Mouse (Mus musculus) liver, embryonic 16.5 days (tissue): Measurements from ENCODE around the gene Fcf1. TPM values are rescaled to one million over a fixed set of nuclear protein-coding genes. Genes with fewer than 3 reads are reported as not detected.

Experiments used
- ATAC-seq: fragments of 200-750 bp; cut with Nextera tagmentation; 2 replicates; pipeline ENCODE4 v1.8.0; 2017; ENCODE audit warnings: low read depth, mild to moderate bottlenecking, moderate number of reproducible peaks, moderate library complexity
- H3K27ac ChIP-seq: fragments of 300-500 bp; sonication (generic); 2 replicates; pipeline ENCODE4 v1.5.1; 2014; ENCODE audit warnings: mild to moderate bottlenecking, low read length
- H3K27me3 ChIP-seq: fragments of 300-500 bp; sonication (generic); 2 replicates; pipeline ENCODE4 v1.6.1; 2014; ENCODE audit warnings: low read depth, low read length, mixed read lengths; ENCODE audit not compliant: control insufficient read depth, insufficient read depth
- H3K36me3 ChIP-seq: fragments of 300-500 bp; sonication (generic); 2 replicates; pipeline ENCODE4 v1.6.1; 2014; ENCODE audit warnings: mild to moderate bottlenecking; ENCODE audit not compliant: control insufficient read depth, insufficient read depth
- H3K4me1 ChIP-seq: fragments of 300-500 bp; sonication (generic); 2 replicates; pipeline ENCODE4 v1.6.1; 2014; ENCODE audit warnings: low read depth, low read length, mixed read lengths; ENCODE audit not compliant: control insufficient read depth
- H3K4me2 ChIP-seq: fragments of 300-500 bp; sonication (generic); 2 replicates; pipeline ENCODE4 v1.6.1; 2014; ENCODE audit warnings: low read depth, low read length, mixed read lengths
- H3K4me3 ChIP-seq: fragments of 300-500 bp; sonication (generic); 2 replicates; pipeline ENCODE4 v1.5.1; 2014; ENCODE audit warnings: low read depth, mild to moderate bottlenecking, low read length
- H3K9ac ChIP-seq: fragments of 300-500 bp; sonication (generic); 2 replicates; pipeline ENCODE4 v1.6.1; 2014; ENCODE audit warnings: low read depth, low read length
- H3K9me3 ChIP-seq: fragments of 300-500 bp; sonication (generic); replicated peaks from 2 replicates; pipeline ENCODE4 v1.6.1; 2016; ENCODE audit warnings: low read length; ENCODE audit not compliant: control insufficient read depth
- WGBS: fragments of 180-500 bp; shearing (Covaris S2); extraction: QIAGEN DNeasy Blood & Tissue Kit; methylation state at CpG from one replicate; pipeline ENCODE4 v1.1.7; 2014; ENCODE audit not compliant: insufficient replicate concordance; 5-methylcytosine and 5-hydroxymethylcytosine counted together
- polyA plus RNA-seq: library from polyadenylated mRNA; unstranded; fragments of >200 nt; fragmentation: Nextera tagmentation; extraction: Ambion mirVana; gene quantifications from 2 replicates; pipeline ENCODE4 v1.2.1, GENCODE M21; 2015

Gene Fcf1
- 71.0 and 75.4 TPM in 2 replicates for polyA plus RNA-seq

- Histone ChIP-seq H3K9ac (peak within 1 kb of the TSS; percentile 91), H3K4me3 (peak within 1 kb of the TSS; percentile 84), H3K4me1 (peaks cover 17% of the 10 kb centered on the region), H3K27me3 (no peaks in the 10 kb centered on the region), H3K9me3 (no peaks in the 10 kb centered on the region), H3K4me2 (peak within 1 kb of the TSS; percentile 84), H3K27ac (peak within 1 kb of the TSS; percentile 80), H3K36me3 (peaks cover 8% of the 10 kb centered on the region; the same call in 1 of the 2 replicates)
- ATAC-seq: peak; percentile 78
- WGBS: under 1% methylated on average over 42 of the region's 42 CpGs
Observed at GRCm38 (mm10) chr12:84970428-84971096, at the start of gene Fcf1, which contains the start of gene Arel1. Fcf1 (plus strand) TSS chr12:84970897. Arel1 (minus strand) TSS chr12:84970900.

- ATAC-seq: no peak
- Histone ChIP-seq H3K9me3 (no peaks in the 10 kb centered on the region), H3K4me1 (no peaks in the 10 kb centered on the region), H3K27me3 (no peaks in the 10 kb centered on the region), H3K9ac (no peak overlapping the region), H3K4me3 (no peak overlapping the region), H3K27ac (no peak overlapping the region), H3K36me3 (peaks cover 48% of the 10 kb centered on the region), H3K4me2 (no peak overlapping the region)
- WGBS: 76% methylated on average over 8 of the region's 8 CpGs
Observed at GRCm38 (mm10) chr12:84921881-84922419, 48.7 kb upstream of the Fcf1 start.

- WGBS: 83% methylated on average over 5 of the region's 5 CpGs
- Histone ChIP-seq H3K4me2 (no peak overlapping the region), H3K27me3 (no peaks in the 10 kb centered on the region), H3K9ac (no peak overlapping the region), H3K4me1 (no peaks in the 10 kb centered on the region), H3K27ac (no peak overlapping the region), H3K4me3 (no peak overlapping the region), H3K36me3 (peaks cover 38% of the 10 kb centered on the region), H3K9me3 (no peaks in the 10 kb centered on the region)
- no peak for ATAC-seq
Observed at GRCm38 (mm10) chr12:84924324-84924723, 46.4 kb upstream of the Fcf1 start.

- Histone ChIP-seq H3K4me2 (no peak overlapping the region), H3K9me3 (no peaks in the 10 kb centered on the region), H3K27ac (no peak overlapping the region), H3K4me3 (no peak overlapping the region), H3K27me3 (no peaks in the 10 kb centered on the region), H3K36me3 (peaks cover 39% of the 10 kb centered on the region), H3K4me1 (no peaks in the 10 kb centered on the region), H3K9ac (no peak overlapping the region)
- no peak for ATAC-seq
- 78% methylated on average over 6 of the region's 6 CpGs for WGBS
Observed at GRCm38 (mm10) chr12:84926542-84926941, 44.2 kb upstream of the Fcf1 start.

- Histone ChIP-seq H3K4me3 (no peak overlapping the region), H3K4me1 (no peaks in the 10 kb centered on the region), H3K4me2 (no peak overlapping the region), H3K9me3 (no peaks in the 10 kb centered on the region), H3K27ac (no peak overlapping the region), H3K36me3 (peaks cover 43% of the 10 kb centered on the region), H3K27me3 (no peaks in the 10 kb centered on the region), H3K9ac (no peak overlapping the region)
- ATAC-seq: no peak
- 85% methylated on average over 6 of the region's 6 CpGs for WGBS
Observed at GRCm38 (mm10) chr12:84932210-84932609, 38.5 kb upstream of the Fcf1 start.

GRCm38 (mm10) chr12:84935343-84935742 is 35.4 kb upstream of the Fcf1 start:
- ATAC-seq: no peak
- Histone ChIP-seq H3K27ac (no peak overlapping the region), H3K36me3 (peaks cover 52% of the 10 kb centered on the region), H3K4me2 (no peak overlapping the region), H3K27me3 (no peaks in the 10 kb centered on the region), H3K4me3 (no peak overlapping the region), H3K9ac (no peak overlapping the region), H3K9me3 (no peaks in the 10 kb centered on the region), H3K4me1 (no peaks in the 10 kb centered on the region)
- WGBS: 83% methylated on average over 5 of the region's 5 CpGs

GRCm38 (mm10) chr12:84939117-84939516 is 31.6 kb upstream of the Fcf1 start:
- peaks cover 3% of the 10 kb centered on the region for H3K4me1 ChIP-seq
- 88% methylated on average over 7 of the region's 7 CpGs for WGBS
- no peaks in the 10 kb centered on the region for H3K9me3 ChIP-seq
- H3K36me3 ChIP-seq: peaks cover 46% of the 10 kb centered on the region
- no peaks in the 10 kb centered on the region for H3K27me3 ChIP-seq
- no peak overlapping the region for H3K9ac ChIP-seq
- H3K27ac ChIP-seq: no peak overlapping the region
- no peak for ATAC-seq
- no peak overlapping the region for H3K4me3 ChIP-seq
- no peak overlapping the region for H3K4me2 ChIP-seq

GRCm38 (mm10) chr12:84940343-84940742 is 30.4 kb upstream of the Fcf1 start:
- Histone ChIP-seq H3K9me3 (no peaks in the 10 kb centered on the region), H3K9ac (no peak overlapping the region), H3K4me3 (no peak overlapping the region), H3K4me1 (peaks cover 10% of the 10 kb centered on the region), H3K36me3 (peaks cover 34% of the 10 kb centered on the region), H3K4me2 (no peak overlapping the region), H3K27me3 (no peaks in the 10 kb centered on the region), H3K27ac (no peak overlapping the region)
- WGBS: 90% methylated on average over 7 of the region's 7 CpGs
- no peak for ATAC-seq

- Histone ChIP-seq H3K27me3 (no peaks in the 10 kb centered on the region), H3K36me3 (peaks cover 34% of the 10 kb centered on the region), H3K9ac (no peak overlapping the region), H3K9me3 (no peaks in the 10 kb centered on the region), H3K4me1 (peaks cover 10% of the 10 kb centered on the region), H3K4me2 (no peak overlapping the region), H3K27ac (no peak overlapping the region), H3K4me3 (no peak overlapping the region)
- no peak for ATAC-seq
- 75% methylated on average over 13 of the region's 13 CpGs for WGBS
Observed at GRCm38 (mm10) chr12:84941717-84942116, 29.0 kb upstream of the Fcf1 start.
